Mouse (Mus musculus) CH12.LX (cell line): Measurements from ENCODE around the gene Fads2. TPM values are rescaled to one million over a fixed set of nuclear protein-coding genes. Genes with fewer than 3 reads are reported as not detected.
A peak's percentile ranks its signal among the peaks of the same experiment; 100 is the strongest.

Experiments
- DNase-seq: peaks from one replicate; pipeline ENCODE4 v3.0.0-alpha.2; 2013; ENCODE audit errors: extremely low read depth
- H3K27ac ChIP-seq: 2 replicates; pipeline ENCODE4 v1.5.1; 2012; ENCODE audit warnings: low read depth, mild to moderate bottlenecking, control low read depth, moderate library complexity; ENCODE audit not compliant: insufficient read depth
- H3K27me3 ChIP-seq: replicated peaks from 2 replicates; pipeline ENCODE3; 2012; ENCODE audit warnings: inconsistent platforms
- H3K36me3 ChIP-seq, 2 experiments: replicated peaks in 1 of 2; 2 replicates each; pipeline versions ENCODE3 to v1.6.1; 2012; ENCODE audit warnings: inconsistent platforms in 1 of 2, low read length in 1 of 2, mild to moderate bottlenecking in 1 of 2, mixed read lengths in 1 of 2, moderate library complexity in 1 of 2; ENCODE audit not compliant: control insufficient read depth in 1 of 2, insufficient read depth in 1 of 2
- H3K4me1 ChIP-seq, 2 experiments: 2 replicates each; pipeline ENCODE4 v1.6.1; 2012; ENCODE audit warnings: inconsistent platforms in 1 of 2, moderate library complexity in 1 of 2; ENCODE audit not compliant: insufficient read depth in 2 of 2, control insufficient read depth in 1 of 2
- H3K4me2 ChIP-seq: 2 replicates; pipeline ENCODE4 v1.6.1; 2012; ENCODE audit warnings: low read depth, mild to moderate bottlenecking, control low read depth; ENCODE audit not compliant: poor library complexity, insufficient read depth, severe bottlenecking
- H3K4me3 ChIP-seq, 3 experiments: fragments of 150-350 bp in 1 of 3; sonication (generic) in 1 of 3; replicated peaks in 1 of 3; 2 replicates each; pipeline versions ENCODE3 to v1.5.1; 2011 to 2012; ENCODE audit warnings: low read depth in 2 of 3, low read length in 2 of 3, mild to moderate bottlenecking in 2 of 3, moderate library complexity in 2 of 3, control low read depth in 1 of 3, improper control_type of control experiment in 1 of 3, inconsistent platforms in 1 of 3, mixed read lengths in 1 of 3; ENCODE audit not compliant: poor library complexity in 1 of 3
- H3K79me2 ChIP-seq: replicated peaks from 2 replicates; pipeline ENCODE4 v1.6.1; 2012; ENCODE audit warnings: mild to moderate bottlenecking, moderate library complexity; ENCODE audit not compliant: control insufficient read depth, poor library complexity, insufficient read depth, severe bottlenecking; ENCODE audit errors: extremely low read depth
- H3K9ac ChIP-seq: 2 replicates; pipeline ENCODE4 v1.6.1; 2012; ENCODE audit warnings: low read depth, mild to moderate bottlenecking, control low read depth, moderate library complexity; ENCODE audit not compliant: insufficient read depth
- H3K9me3 ChIP-seq: replicated peaks from 2 replicates; pipeline ENCODE3; 2012; ENCODE audit warnings: low read length, inconsistent platforms, mixed read lengths
- BHLHE40 ChIP-seq: IDR thresholded peaks from 2 replicates; pipeline ENCODE4 v1.6.1; 2011; ENCODE audit warnings: mild to moderate bottlenecking, low read depth, low read length, improper control_type of control experiment
- CHD2 ChIP-seq: IDR thresholded peaks from 2 replicates; pipeline ENCODE4 v1.6.1; 2011; ENCODE audit warnings: low read length, improper control_type of control experiment
- ELF1 ChIP-seq: IDR thresholded peaks from 2 replicates; pipeline ENCODE4 v1.6.1; 2014; ENCODE audit warnings: low read depth, mild to moderate bottlenecking, inconsistent platforms, low read length, improper control_type of control experiment
- GABPA ChIP-seq: IDR thresholded peaks from 2 replicates; pipeline ENCODE4 v1.6.1; 2012; ENCODE audit warnings: low read depth, low read length, improper control_type of control experiment, inconsistent platforms; ENCODE audit not compliant: insufficient replicate concordance
- HCFC1 ChIP-seq: IDR thresholded peaks from 2 replicates; pipeline ENCODE4 v1.6.1; 2012; ENCODE audit warnings: low read depth, mild to moderate bottlenecking, inconsistent platforms, low read length, improper control_type of control experiment
- JUN ChIP-seq: IDR thresholded peaks from 2 replicates; pipeline ENCODE4 v1.6.1; 2011; ENCODE audit warnings: low read depth, mild to moderate bottlenecking, low read length, improper control_type of control experiment, moderate library complexity; ENCODE audit not compliant: insufficient read depth
- JUND ChIP-seq: conservative IDR thresholded peaks from 2 replicates; pipeline ENCODE4 v1.6.1; 2011; ENCODE audit warnings: low read depth, low read length, improper control_type of control experiment
- KAT2A ChIP-seq: IDR thresholded peaks from 2 replicates; pipeline ENCODE4 v1.6.1; 2012; ENCODE audit warnings: low read length, improper control_type of control experiment, inconsistent platforms; ENCODE audit not compliant: insufficient replicate concordance
- MAFK ChIP-seq: IDR thresholded peaks from 2 replicates; pipeline ENCODE4 v1.6.1; 2011; ENCODE audit warnings: low read length, improper control_type of control experiment; ENCODE audit not compliant: insufficient replicate concordance
- MAX ChIP-seq: IDR thresholded peaks from 2 replicates; pipeline ENCODE4 v1.6.1; 2011; ENCODE audit warnings: low read length, improper control_type of control experiment
- MAZ ChIP-seq: IDR thresholded peaks from 2 replicates; pipeline ENCODE4 v1.6.1; 2012; ENCODE audit warnings: low read depth, mild to moderate bottlenecking, inconsistent platforms, low read length, improper control_type of control experiment, moderate library complexity
- MEF2A ChIP-seq: IDR thresholded peaks from 2 replicates; pipeline ENCODE4 v1.6.1; 2014; ENCODE audit warnings: low read depth, mild to moderate bottlenecking, inconsistent platforms, low read length, improper control_type of control experiment, borderline replicate concordance
- MXI1 ChIP-seq: IDR thresholded peaks from 2 replicates; pipeline ENCODE4 v1.6.1; 2011; ENCODE audit warnings: mild to moderate bottlenecking, low read depth, low read length, improper control_type of control experiment
- MYC ChIP-seq: IDR thresholded peaks from 2 replicates; pipeline ENCODE4 v1.6.1; 2011; ENCODE audit warnings: low read depth, mild to moderate bottlenecking, improper control_type of control experiment, low read length
- RAD21 ChIP-seq: IDR thresholded peaks from 2 replicates; pipeline ENCODE4 v1.6.1; 2011; ENCODE audit warnings: low read depth, mild to moderate bottlenecking, low read length, improper control_type of control experiment, moderate library complexity
- RCOR1 ChIP-seq: conservative IDR thresholded peaks from 2 replicates; pipeline ENCODE4 v1.6.1; 2012; ENCODE audit warnings: low read depth, mild to moderate bottlenecking, inconsistent platforms, low read length, improper control_type of control experiment
- SIN3A ChIP-seq: IDR thresholded peaks from 2 replicates; pipeline ENCODE4 v1.6.1; 2012; ENCODE audit warnings: low read length, improper control_type of control experiment, inconsistent platforms
- TBP ChIP-seq: conservative IDR thresholded peaks from 2 replicates; pipeline ENCODE4 v1.6.1; 2011; ENCODE audit warnings: low read depth, low read length, improper control_type of control experiment
- UBTF ChIP-seq: IDR thresholded peaks from 2 replicates; pipeline ENCODE4 v1.6.1; 2012; ENCODE audit warnings: low read depth, mild to moderate bottlenecking, inconsistent platforms, low read length, improper control_type of control experiment, moderate library complexity
- ZC3H11A ChIP-seq: IDR thresholded peaks from 2 replicates; pipeline ENCODE4 v1.6.1; 2012; ENCODE audit warnings: low read depth, mild to moderate bottlenecking, inconsistent platforms, low read length, improper control_type of control experiment
- ZKSCAN1 ChIP-seq: IDR thresholded peaks from 2 replicates; pipeline ENCODE4 v1.6.1; 2012; ENCODE audit warnings: low read depth, inconsistent platforms, low read length, improper control_type of control experiment, borderline replicate concordance
- ZNF384 ChIP-seq: IDR thresholded peaks from 2 replicates; pipeline ENCODE4 v1.6.1; 2012; ENCODE audit warnings: low read depth, low read length, improper control_type of control experiment, inconsistent platforms
- dilution Hi-C: fragments of 300-500 bp; cut with MboI; formaldehyde crosslinking; loops from 2 replicates; pipeline ENCODE4 v1.14.3; 2020; ENCODE audit warnings: low sequenced_read_pairs; ENCODE audit not compliant: extremely low pct_unique_long_range_greater_than_20kb, extremely low pct_ligation_motif_present
- in situ Hi-C: fragments of 300-500 bp; cut with MboI; formaldehyde crosslinking; loops from 3 replicates; pipeline ENCODE4 v1.14.3; 2019; ENCODE audit warnings: low sequenced_read_pairs, low pct_ligation_motif_present, low pct_unique_long_range_greater_than_20kb, mixed read lengths
- polyA plus RNA-seq: library from polyadenylated mRNA; unstranded; fragments of >175 nt; gene quantifications from 2 replicates; pipeline ENCODE4 v1.2.1, GENCODE M21; 2012; ENCODE audit warnings: low read depth; ENCODE audit not compliant: insufficient read length
- total RNA-seq, 2 experiments: library from RNA; depleted of rRNA; stranded (reverse); fragments of 300-350 nt in 1 of 2; fragments of >200 nt in 1 of 2; gene quantifications; 2 replicates each; pipeline ENCODE4 v1.2.3; 2012 to 2014

Gene Fads2
- total and polyA plus RNA-seq, 3 experiments: 1.7 to 8.1 (median 1.8) TPM

DNA sequence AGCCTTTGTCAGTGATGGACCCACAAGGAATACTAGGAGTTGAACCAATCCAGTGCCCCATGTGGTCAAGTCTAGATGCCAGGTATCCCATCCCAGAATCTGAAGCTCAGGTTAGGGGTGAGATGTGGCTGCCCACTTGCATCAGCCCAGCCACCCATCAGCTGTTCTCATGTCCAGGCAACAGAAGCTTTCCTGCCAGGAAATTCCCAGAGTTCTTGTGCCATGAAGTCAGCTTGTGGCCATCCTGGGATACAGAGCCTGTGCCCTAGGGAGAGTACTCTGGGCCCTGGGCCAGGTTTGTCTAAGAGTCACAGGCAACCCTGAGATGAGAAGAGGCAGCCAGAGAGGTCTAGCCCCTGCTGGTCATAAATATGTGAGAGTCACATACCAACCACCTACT is 57.9 kb downstream of the Fads2 start:
- Histone ChIP-seq H3K4me1 (peaks cover 5 to 15% of the 10 kb centered on the region in 2 experiments; a peak in 3 of 4 replicates), H3K4me3 (no peak overlapping the region), H3K9me3 (peaks cover 4% of the 10 kb centered on the region), H3K4me2 (no peak overlapping the region), H3K79me2 (no peaks in the 10 kb centered on the region), H3K27me3 (peaks cover 5% of the 10 kb centered on the region), H3K9ac (no peak overlapping the region), H3K36me3 (no peaks in the 10 kb centered on the region), H3K27ac (no peak overlapping the region)
- dilution Hi-C loops: no loop called here
- DNase-seq: no peak
- TF ChIP-seq HCFC1: no peak
- no peak for TF ChIP-seq ELF1
- no peak for TF ChIP-seq UBTF
- TF ChIP-seq ZKSCAN1: 0 out of 2 replicates have a peak, but pooled peaks have one; percentile 18
- no peak for TF ChIP-seq KAT2A
- in situ Hi-C loops: no loop called here

DNA sequence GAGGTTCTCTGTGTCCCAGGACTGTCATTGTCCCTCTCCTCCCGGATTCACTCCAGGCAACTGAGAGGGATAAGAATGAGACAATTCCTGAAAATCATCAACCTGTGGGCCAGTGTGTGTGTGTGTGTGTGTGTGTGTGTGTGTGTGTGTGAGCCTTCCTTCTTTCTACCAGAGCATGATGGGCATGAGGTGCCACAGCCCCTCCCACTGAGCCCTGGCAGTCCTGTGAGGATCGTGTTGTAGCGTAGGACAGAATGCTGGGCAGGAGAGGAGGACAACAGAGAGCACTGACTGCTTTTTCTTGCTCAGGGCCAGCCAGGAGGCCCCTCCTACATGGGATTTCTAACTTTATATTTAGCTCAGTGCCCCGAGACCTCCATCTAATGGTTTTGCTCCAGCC is 58.7 kb downstream of the Fads2 start:
- Histone ChIP-seq H3K4me3 (no peak overlapping the region), H3K27me3 (peaks cover 5% of the 10 kb centered on the region), H3K27ac (no peak overlapping the region), H3K4me1 (peaks cover 5 to 15% of the 10 kb centered on the region in 2 experiments; a peak in 3 of 4 replicates), H3K36me3 (no peaks in the 10 kb centered on the region), H3K79me2 (no peaks in the 10 kb centered on the region), H3K9me3 (peaks cover 4% of the 10 kb centered on the region), H3K9ac (no peak overlapping the region), H3K4me2 (no peak overlapping the region)
- DNase-seq: no peak
- dilution Hi-C loops: no loop called here
- in situ Hi-C loops: no loop called here
- TF ChIP-seq HCFC1 (no peak), JUND (no peak), TBP (no peak), BHLHE40 (no peak), MAX (no peak), ZNF384 (no peak), MAFK (no peak), MEF2A (no peak), CHD2 (no peak), ELF1 (no peak), MAZ (no peak), ZC3H11A (no peak), SIN3A (no peak), JUN (no peak), MYC (no peak), RAD21 (no peak), RCOR1 (no peak), GABPA (no peak), MXI1 (no peak)
